Mouse (Mus musculus): ENCODE results near the gene Hamp2.

Gene Hamp2

DNA sequence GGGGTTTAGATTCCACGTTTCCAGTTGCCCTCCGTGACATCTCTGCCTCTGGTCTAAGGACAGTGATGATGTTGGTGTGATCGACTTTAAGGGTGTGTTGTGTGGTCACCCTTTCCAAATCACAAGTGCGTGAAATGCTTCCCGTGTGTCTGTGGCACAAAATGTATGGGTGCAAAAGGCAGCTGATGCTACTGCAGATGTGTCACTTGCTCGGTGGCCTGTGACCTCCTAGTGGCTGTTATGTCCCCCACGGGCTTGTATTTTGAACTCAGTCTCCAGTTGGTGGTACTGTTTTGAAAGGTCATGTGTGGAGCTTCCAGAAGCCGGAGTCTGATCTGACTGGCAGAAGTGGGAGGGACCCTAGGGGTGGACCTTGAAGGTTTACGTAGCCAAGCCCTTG is 32.7 kb downstream of the Hamp2 start:
- 88% methylated on average over 9 of the region's 9 CpGs for whole genome bisulfite sequencing

DNA sequence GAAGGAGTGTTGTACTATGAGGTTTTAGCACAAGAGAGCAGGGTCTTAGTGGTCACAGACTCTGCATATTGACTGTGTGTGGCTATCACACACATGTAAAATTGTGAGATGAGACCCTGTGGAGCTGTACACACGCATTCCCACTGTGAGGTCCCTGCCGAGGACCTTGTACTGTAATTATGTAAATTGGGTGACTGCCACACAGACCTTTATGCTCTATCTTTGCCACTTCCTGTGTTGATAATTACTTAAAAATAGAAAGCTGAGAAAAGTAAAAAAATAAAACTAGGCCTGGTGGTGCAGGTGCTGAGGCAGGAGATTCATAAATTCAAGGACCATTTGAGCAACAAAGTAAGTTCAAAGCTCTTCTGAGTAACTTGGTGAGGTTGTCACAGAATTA is 33.8 kb downstream of the Hamp2 start:
- 71% methylated on average over 2 of the region's 2 CpGs for WGBS

DNA sequence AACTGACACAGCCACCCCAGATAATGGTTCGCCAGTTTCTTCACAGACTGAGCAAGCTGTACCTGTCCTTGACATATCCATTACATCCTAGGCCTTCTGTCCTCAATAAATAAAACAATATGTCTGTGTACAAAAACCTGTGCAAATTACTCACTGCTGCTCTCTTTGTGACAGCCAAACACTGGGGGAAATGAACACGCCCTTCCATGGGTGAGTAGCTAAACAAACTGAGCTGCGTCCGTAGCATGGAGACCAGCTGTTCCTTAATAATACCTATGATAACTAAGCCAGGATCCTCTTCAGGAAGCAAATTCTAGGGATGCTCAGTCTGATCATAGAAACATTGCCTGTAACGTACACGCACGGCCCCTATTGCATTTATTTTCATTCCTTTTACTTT is 35.7 kb downstream of the Hamp2 start:
- WGBS, result 90% methylated on average over 7 of the region's 7 CpGs

DNA sequence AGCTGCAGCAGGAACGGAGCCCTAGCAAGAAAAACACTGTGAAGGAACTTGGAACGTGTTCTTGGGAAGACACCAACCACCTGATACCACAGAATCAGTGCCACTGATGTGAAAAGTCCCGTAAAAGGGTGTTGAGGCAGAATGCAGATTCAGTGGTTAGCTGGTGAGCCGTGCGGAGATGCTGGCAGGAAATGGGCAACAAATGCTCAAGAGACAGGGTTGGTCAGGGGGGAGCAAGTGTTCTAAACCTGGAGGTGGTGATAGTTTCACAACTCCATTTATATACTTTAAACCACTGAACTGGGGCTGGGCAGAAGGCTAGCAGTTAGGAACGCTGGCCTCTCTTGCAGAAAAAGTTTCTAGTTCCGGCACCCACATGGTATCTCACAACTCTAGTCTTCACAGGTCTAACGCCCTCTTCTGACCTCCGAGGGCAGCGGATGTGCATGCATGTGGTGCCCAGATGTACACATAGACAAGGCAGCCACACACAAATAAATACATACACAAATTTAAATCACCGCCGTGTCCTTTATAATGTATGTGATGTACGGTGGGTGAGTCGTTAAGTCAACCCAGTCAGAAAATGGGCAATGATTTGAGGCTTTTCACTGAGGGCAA is 36.8 kb downstream of the Hamp2 start:
- WGBS, result 74% methylated on average over 14 of the region's 14 CpGs

DNA sequence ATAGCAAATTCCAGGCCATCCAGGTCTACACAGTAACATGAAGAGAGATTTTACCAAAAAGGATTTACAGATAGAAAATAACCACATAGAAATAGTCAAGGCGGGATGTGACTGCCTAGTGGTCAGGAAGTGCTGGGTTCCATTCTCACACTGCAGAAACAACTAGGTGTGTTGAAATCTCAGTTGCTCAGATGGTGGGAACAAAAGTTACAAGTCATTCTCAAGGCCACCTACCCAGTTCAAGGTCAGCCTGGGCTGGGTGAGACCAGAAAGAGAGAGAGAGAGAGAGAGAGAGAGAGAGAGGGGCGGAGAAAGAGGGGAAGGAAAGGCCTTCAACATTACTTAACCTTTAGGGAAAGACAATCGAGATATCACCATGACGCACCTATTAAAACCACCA is 37.6 kb downstream of the Hamp2 start:
- WGBS, result 82% methylated on average over 4 of the region's 4 CpGs

DNA sequence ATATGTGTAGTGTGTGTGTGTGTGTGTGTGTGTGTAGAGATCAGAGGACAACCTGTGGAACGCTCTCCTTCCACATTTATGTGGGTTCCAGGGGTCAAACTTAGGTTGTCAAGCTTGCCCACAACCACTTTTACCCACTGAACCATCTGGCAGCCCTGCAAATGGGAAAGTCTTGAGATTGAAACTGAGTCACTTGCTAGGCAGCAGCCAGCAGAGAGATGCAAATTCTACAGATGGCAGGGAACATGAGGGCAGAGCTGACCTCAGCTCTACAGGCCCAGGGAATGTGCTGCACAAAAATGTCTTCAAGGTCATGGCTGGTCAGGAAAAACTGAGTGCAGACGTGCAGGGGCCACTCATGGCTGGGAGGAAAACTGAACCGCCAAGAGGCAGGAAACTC is 43.1 kb downstream of the Hamp2 start:
- 85% methylated on average over 3 of the region's 3 CpGs for WGBS

DNA sequence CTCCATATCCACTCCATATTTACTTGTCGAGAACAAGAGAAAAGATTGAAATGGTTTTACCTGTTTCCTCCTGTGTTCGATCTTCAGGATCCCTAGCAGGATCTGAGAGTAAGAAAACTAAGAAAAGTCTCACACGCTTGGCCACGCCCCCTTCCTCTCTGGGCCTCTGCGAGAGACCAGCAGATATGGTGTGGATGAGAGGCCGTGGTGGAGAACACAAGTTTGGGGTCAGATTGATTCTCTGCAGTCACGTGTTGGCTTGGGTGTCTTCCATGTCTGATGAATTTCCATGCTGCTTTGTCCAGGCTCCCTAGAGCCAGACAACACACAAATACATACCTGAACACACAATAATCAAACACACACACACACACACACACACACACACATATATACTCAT is 44.3 kb downstream of the Hamp2 start, which contains the start of gene Cd22:
Cd22 (minus strand) TSS at position 167 of the 400 bp plus-strand sequence.
- 75% methylated on average over 7 of the region's 7 CpGs for WGBS

GRCm38 (mm10) chr7:30878950-30879349 is 45.5 kb downstream of the Hamp2 start:
- 75% methylated on average over 6 of the region's 6 CpGs for WGBS

GRCm38 (mm10) chr7:30873083-30873482 is 51.4 kb downstream of the Hamp2 start:
- 26% methylated on average over 15 of the region's 15 CpGs for WGBS
